Mouse (Mus musculus) small intestine, adult 2 months (tissue): ENCODE measurements around the gene Ttc7.

Experiments used
- CTCF ChIP-seq: fragments of 200-500 bp; IDR thresholded peaks from 2 replicates; pipeline ENCODE4 v1.5.1; 2012; ENCODE audit warnings: low read depth, mild to moderate bottlenecking, control low read depth, inconsistent platforms, low read length, moderate library complexity, mixed read lengths; ENCODE audit not compliant: insufficient replicate concordance, insufficient read length; ENCODE audit errors: extremely low read depth
- POLR2A ChIP-seq: fragments of 200-500 bp; IDR thresholded peaks from 2 replicates; pipeline ENCODE4 v1.6.1; 2012; ENCODE audit warnings: low read depth, mild to moderate bottlenecking, control low read depth, inconsistent platforms, low read length, moderate library complexity

- TF ChIP-seq CTCF (no peak), POLR2A (no peak)
Observed at GRCm38 (mm10) chr17:87356261-87356660, 73.6 kb downstream of the Ttc7 start.
